25 mouse cellular contexts compared by ENCODE assay signal in genomic region chr11:120452246-120452645, GRCm38 (mm10). TPM values are rescaled to one million over a fixed set of nuclear protein-coding genes. Genes with fewer than 3 reads are reported as not detected.
"Had no signal": no experiment of that assay in that cellular context is flagged by ENCODE, and none has a peak within 500 bp of the region (broad histone marks: within the 10 kb centered on the region; RNA-seq: fewer than 3 reads in every experiment).

No protein-coding gene starts in this region.

- H3K27ac ChIP-seq: liver, embryonic 14.5 days; neural tube, embryonic 13.5 days; neural tube, embryonic 15.5 days had no signal

- H3K9me3 ChIP-seq: neural tube, embryonic 13.5 days; neural tube, embryonic 15.5 days had no signal

- DNase-seq: lung, adult 18-20 months; lung, embryonic 14.5 days; lung, postnatal 10 days; lung, postnatal 4 days; midbrain, embryonic 14.5 days; right cerebral cortex, adult 18-20 months; right cerebral cortex, postnatal 25 days; right cerebral cortex, postnatal 4 days; spleen, adult 18-20 months; thymus, adult 18-20 months; thymus, postnatal 14 days; thymus, postnatal 36 days had no signal

- H3K36me3 ChIP-seq: neural tube, embryonic 13.5 days had no signal

- ATAC-seq: midbrain, embryonic 16.5 days had no signal

- H3K4me3 ChIP-seq: myocyte; neural tube, embryonic 13.5 days; neural tube, embryonic 15.5 days had no signal

- H3K9ac ChIP-seq: liver, embryonic 14.5 days; lung, embryonic 14.5 days; neural tube, embryonic 13.5 days; neural tube, embryonic 15.5 days had no signal

- H3K27me3 ChIP-seq: neural tube, embryonic 13.5 days; neural tube, embryonic 15.5 days had no signal

- H3K4me2 ChIP-seq: lung, embryonic 14.5 days; midbrain, embryonic 11.5 days; neural tube, embryonic 13.5 days; neural tube, embryonic 15.5 days had no signal

RNA-seq across cellular contexts. Expression of gene Pde6g, which starts 1.1 kb away (rescaled TPM):
- polyA plus RNA-seq: midbrain, embryonic 14.5 days; neural tube, embryonic 11.5 days; stomach, embryonic 14.5 days; thymus, postnatal 0 days had no signal

RNA-seq across cellular contexts. Expression of gene Tspan10, which starts 9.8 kb away (rescaled TPM):
- total RNA-seq: megakaryocyte-erythroid progenitor cell, adult 5-6 weeks had no signal
- polyA plus RNA-seq: liver, embryonic 14.5 days; liver, embryonic 16.5 days; lung, embryonic 14.5 days; lung, embryonic 16.5 days; midbrain, embryonic 11.5 days; midbrain, embryonic 14.5 days; midbrain, embryonic 16.5 days; myocyte; neural tube, embryonic 11.5 days; neural tube, embryonic 13.5 days; neural tube, embryonic 15.5 days; stomach, embryonic 14.5 days; stomach, embryonic 16.5 days had no signal
